ENCODE assay signal across 9 mouse cellular contexts in genomic region chr9:83962098-83963086, GRCm38 (mm10). TPM values are rescaled to one million over a fixed set of nuclear protein-coding genes. Genes with fewer than 3 reads are reported as not detected.
DNase-seq lines count a peak whose midpoint lies in the region; ATAC-seq and TF ChIP-seq lines count a peak whose summit lies in the region.
"Had no signal": no experiment of that assay in that cellular context is flagged by ENCODE, and none has a peak within 500 bp of the region (broad histone marks: within the 10 kb centered on the region; RNA-seq: fewer than 3 reads in every experiment).

No protein-coding gene starts in this region.

- WGBS in forebrain, embryonic 13.5 days: 28% methylated on average over 10 of the region's 10 CpGs
- WGBS in forebrain, embryonic 11.5 days: 79% methylated on average over 10 of the region's 10 CpGs
- 20% methylated on average over 10 of the region's 10 CpGs for WGBS in forebrain, embryonic 15.5 days
- 29% methylated on average over 10 of the region's 10 CpGs for WGBS in kidney, adult 2 months
- WGBS in limb, embryonic 15.5 days: 48% methylated on average over 10 of the region's 10 CpGs

- H3K9me3 ChIP-seq in forebrain, embryonic 13.5 days (replicated peaks): no peaks in the 10 kb centered on the region
- no peaks in the 10 kb centered on the region for H3K9me3 ChIP-seq in forebrain, embryonic 11.5 days (ENCODE audit: control insufficient read depth, low read length)
- H3K9me3 ChIP-seq in forebrain, embryonic 15.5 days: no peaks in the 10 kb centered on the region
- no peaks in the 10 kb centered on the region for H3K9me3 ChIP-seq in limb, embryonic 15.5 days
- H3K9me3 ChIP-seq: lung, embryonic 15.5 days had no signal

- no peak overlapping the region for H3K4me2 ChIP-seq in forebrain, embryonic 13.5 days
- no peak overlapping the region for H3K4me2 ChIP-seq in forebrain, embryonic 11.5 days (ENCODE audit: low read depth, low read length, severe bottlenecking)
- no peak overlapping the region for H3K4me2 ChIP-seq in forebrain, embryonic 15.5 days (replicated peaks)
- H3K4me2 ChIP-seq in limb, embryonic 15.5 days: no peak overlapping the region
- H3K4me2 ChIP-seq: lung, embryonic 15.5 days had no signal

- no peak for TF ChIP-seq POLR2A in kidney, adult 2 months (IDR thresholded peaks at IDR 0.05; ENCODE audit: low read depth, low read length)

- TF ChIP-seq CTCF in kidney, adult 2 months (conservative IDR thresholded peaks at IDR 0.05; ENCODE audit: insufficient read depth, insufficient read length, low read depth, low read length): no peak; the same call in 1 of the 2 replicates

- H3K4me3 ChIP-seq in forebrain, embryonic 13.5 days: no peak overlapping the region
- H3K4me3 ChIP-seq in forebrain, embryonic 11.5 days (ENCODE audit: low read depth, low read length): no peak overlapping the region
- no peak overlapping the region for H3K4me3 ChIP-seq in forebrain, embryonic 15.5 days
- H3K4me3 ChIP-seq in kidney, adult 2 months (ENCODE audit: insufficient read depth, low read depth, low read length): no peak overlapping the region
- no peak overlapping the region for H3K4me3 ChIP-seq in limb, embryonic 15.5 days
- H3K4me3 ChIP-seq: lung, embryonic 15.5 days had no signal

- peak overlapping the region; percentile 35 for H3K27ac ChIP-seq in forebrain, embryonic 13.5 days
- no peak overlapping the region; the same call in 1 of the 2 replicates for H3K27ac ChIP-seq in forebrain, embryonic 11.5 days (ENCODE audit: low read depth, low read length)
- H3K27ac ChIP-seq in forebrain, embryonic 15.5 days (replicated peaks): no peak overlapping the region
- H3K27ac ChIP-seq in kidney, adult 2 months (ENCODE audit: insufficient read depth, low read depth, low read length): 0 out of 2 replicates have a peak overlapping the region, but pooled peaks have one; percentile 8
- 0 out of 2 replicates have a peak overlapping the region, but pooled peaks have one; percentile 23 for H3K27ac ChIP-seq in limb, embryonic 15.5 days
- H3K27ac ChIP-seq: lung, embryonic 15.5 days had no signal

- no peak for DNase-seq in forebrain, embryonic 11.5 days (ENCODE audit: low spot score)
- DNase-seq in adrenal gland, adult 18-20 months (ENCODE audit: low spot score in 2 of 2): peak; percentile 56 to 64
- peak; percentile 95 for DNase-seq in kidney, adult 2 months
- DNase-seq in right cerebral cortex, adult 2 months (ENCODE audit: low spot score in 2 of 2): peak; percentile 56 to 74
- DNase-seq in embryo, embryonic 10.5 days (ENCODE audit: low spot score): no peak

- H3K36me3 ChIP-seq in forebrain, embryonic 13.5 days (ENCODE audit: poor library complexity, severe bottlenecking): no peaks in the 10 kb centered on the region
- no peaks in the 10 kb centered on the region for H3K36me3 ChIP-seq in forebrain, embryonic 11.5 days (ENCODE audit: control insufficient read depth, insufficient read depth, low read length)
- no peaks in the 10 kb centered on the region for H3K36me3 ChIP-seq in forebrain, embryonic 15.5 days
- no peaks in the 10 kb centered on the region for H3K36me3 ChIP-seq in kidney, adult 2 months (ENCODE audit: control insufficient read depth, insufficient read depth, low read length)
- H3K36me3 ChIP-seq in limb, embryonic 15.5 days: no peaks in the 10 kb centered on the region
- H3K36me3 ChIP-seq: lung, embryonic 15.5 days had no signal

- no peak overlapping the region for H3K9ac ChIP-seq in forebrain, embryonic 13.5 days
- H3K9ac ChIP-seq in forebrain, embryonic 11.5 days (ENCODE audit: low read length): no peak overlapping the region
- no peak overlapping the region for H3K9ac ChIP-seq in forebrain, embryonic 15.5 days (replicated peaks)
- no peak overlapping the region for H3K9ac ChIP-seq in limb, embryonic 15.5 days
- H3K9ac ChIP-seq: lung, embryonic 15.5 days had no signal

- H3K27me3 ChIP-seq in forebrain, embryonic 13.5 days: no peaks in the 10 kb centered on the region
- H3K27me3 ChIP-seq in forebrain, embryonic 11.5 days (ENCODE audit: control insufficient read depth, insufficient read depth, low read length): no peaks in the 10 kb centered on the region
- no peaks in the 10 kb centered on the region for H3K27me3 ChIP-seq in forebrain, embryonic 15.5 days
- no peaks in the 10 kb centered on the region for H3K27me3 ChIP-seq in kidney, adult 2 months (replicated peaks; ENCODE audit: control insufficient read depth, insufficient read depth, low read length)
- H3K27me3 ChIP-seq in limb, embryonic 15.5 days: no peaks in the 10 kb centered on the region
- H3K27me3 ChIP-seq: lung, embryonic 15.5 days had no signal

- peaks cover 18% of the 10 kb centered on the region for H3K4me1 ChIP-seq in forebrain, embryonic 13.5 days
- H3K4me1 ChIP-seq in forebrain, embryonic 11.5 days (replicated peaks; ENCODE audit: control insufficient read depth, insufficient read depth, low read length): no peaks in the 10 kb centered on the region
- H3K4me1 ChIP-seq in forebrain, embryonic 15.5 days: peaks cover 8% of the 10 kb centered on the region
- H3K4me1 ChIP-seq in kidney, adult 2 months (ENCODE audit: control insufficient read depth, insufficient read depth, low read length): peaks cover 10% of the 10 kb centered on the region; the same call in 1 of the 2 replicates
- peaks cover 6% of the 10 kb centered on the region; the same call in 1 of the 2 replicates for H3K4me1 ChIP-seq in limb, embryonic 15.5 days

- peak; percentile 70 for ATAC-seq in forebrain, embryonic 13.5 days
- ATAC-seq in forebrain, embryonic 11.5 days (replicated peaks; ENCODE audit: low FRiP score): no peak; the same call in 1 of the 2 replicates
- peak; percentile 64 for ATAC-seq in forebrain, embryonic 15.5 days (replicated peaks)
- ATAC-seq in limb, embryonic 15.5 days (ENCODE audit: insufficient number of reproducible peaks, low FRiP score, low TSS enrichment, low read depth): peak; percentile 70

RNA-seq across cellular contexts. Expression of gene Bckdhb, which starts 37.4 kb away (rescaled TPM):
- polyA plus RNA-seq in forebrain, embryonic 13.5 days (2015; fragmentation: Nextera tagmentation; extraction: Ambion mirVana): 40.1 and 47.5 TPM in 2 replicates
- 55.2 and 63.7 TPM in 2 replicates for polyA plus RNA-seq in forebrain, embryonic 11.5 days (2014; fragmentation: Nextera tagmentation; extraction: Ambion mirVana)
- 100 to 1,000 TPM in 1 of 2 experiments, 10 to 100 TPM in 1; 75.3 to 113 TPM for total RNA-seq in adrenal gland, adult 18-20 months (2021)
- 34.2 and 36.0 TPM in 2 replicates for polyA plus RNA-seq in forebrain, embryonic 15.5 days (2015; fragmentation: Nextera tagmentation; extraction: Ambion mirVana)
- 57.7 and 61.7 TPM in 2 replicates for polyA plus RNA-seq in kidney, adult 2 months (2012; rRNA removed)
- 40.7 and 46.0 TPM in 2 replicates for polyA plus RNA-seq in limb, embryonic 15.5 days (2015; fragmentation: Nextera tagmentation; extraction: Ambion mirVana)

Comparison
In these comparisons a context has a peak if more than half of its experiments do, and no peak if none do; other contexts are left out.
1. H3K27ac ChIP-seq: peak in forebrain, embryonic 13.5 days (single experiment), kidney, adult 2 months (single experiment) and limb, embryonic 15.5 days (single experiment); none in forebrain, embryonic 11.5 days (single experiment) and forebrain, embryonic 15.5 days (single experiment).
2. DNase-seq: peak in adrenal gland, adult 18-20 months (2 of 2), kidney, adult 2 months (single experiment) and right cerebral cortex, adult 2 months (2 of 2); none in forebrain, embryonic 11.5 days (single experiment) and embryo, embryonic 10.5 days (single experiment).